Mouse (Mus musculus) adrenal gland, adult (tissue): ENCODE data around the gene 1810009J06Rik.
"Not testable (repeated sequence)": the region's sequence is repeated elsewhere in the genome, so short reads cannot be mapped to it uniquely, and the experiment has no call there.

ENCODE experiments used
- DNase-seq, 2 experiments: peaks; one replicate each; pipeline ENCODE4 v3.0.0; 2022 to 2023; ENCODE audit warnings: low spot score in 1 of 2; ENCODE audit not compliant: inconsistent age in 2 of 2

The 1810009J06Rik gene

GRCm38 (mm10) chr6:40964454-40964853 is at the start of gene 1810009J06Rik:
1810009J06Rik (plus strand) TSS chr6:40964754.
- not testable (repeated sequence) for DNase-seq

- DNase-seq: no peak
These were observed 44.6 kb upstream of the 1810009J06Rik start for GRCm38 (mm10) chr6:40919954-40920353.

- DNase-seq: no peak
These were observed 24.1 kb upstream of the 1810009J06Rik start, which contains the start of gene 1700074P13Rik for GRCm38 (mm10) chr6:40940457-40940856. 1700074P13Rik (minus strand) TSS chr6:40940557.

- no peak for DNase-seq
These were observed 12.8 kb upstream of the 1810009J06Rik start, which contains the start of gene Gm4744 for GRCm38 (mm10) chr6:40951770-40952169. Gm4744 (minus strand) TSS chr6:40951870.

GRCm38 (mm10) chr6:40953716-40954115 is 10.8 kb upstream of the 1810009J06Rik start:
- DNase-seq: no peak

GRCm38 (mm10) chr6:40999379-40999778 is 34.8 kb downstream of the 1810009J06Rik start, which contains the start of gene Gm2663:
Gm2663 (minus strand) TSS chr6:40999479.
- DNase-seq: not testable (repeated sequence)

- no peak for DNase-seq
These were observed 50.5 kb downstream of the 1810009J06Rik start for GRCm38 (mm10) chr6:41015065-41015464.
